Mouse (Mus musculus): Measurements from ENCODE around the gene Gm14412. TPM values are rescaled to one million over a fixed set of nuclear protein-coding genes. Genes with fewer than 3 reads are reported as not detected.
"Not testable (repeated sequence)": the region's sequence is repeated elsewhere in the genome, so short reads cannot be mapped to it uniquely, and the experiment has no call there.

Gm14412 gene
- 0.15 and 0.42 TPM in 2 replicates for polyA plus RNA-seq (2015; fragmentation: Nextera tagmentation; extraction: Ambion mirVana)

DNA sequence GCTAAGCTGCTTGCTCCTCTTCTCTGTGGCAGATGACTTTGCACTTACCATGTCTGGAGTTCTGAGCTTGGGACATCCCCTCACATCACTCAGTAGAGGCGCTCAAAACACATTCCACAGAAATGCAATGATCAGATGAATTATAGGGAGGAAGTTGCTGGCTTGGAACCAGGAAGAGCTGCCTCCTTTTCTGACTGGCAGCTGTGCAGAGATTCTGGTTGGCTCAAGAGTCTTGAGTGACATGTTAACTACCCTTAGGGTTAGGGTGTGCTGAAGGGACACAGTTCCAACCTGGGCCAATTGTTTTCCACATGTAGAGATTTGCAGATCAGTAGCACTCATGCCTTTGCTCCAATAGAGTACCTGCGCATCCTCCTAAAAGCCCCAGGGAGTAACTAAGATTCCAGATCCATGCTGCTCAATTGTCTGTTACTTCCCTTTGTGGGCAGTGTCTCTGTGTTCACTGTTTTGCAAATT is at the start of gene Gm14412:
Gm14412 (minus strand) TSS at position 51 of the 477 bp plus-strand sequence.
- not testable (repeated sequence) for H3K27ac ChIP-seq (replicated peaks); H3K9me3 ChIP-seq; ATAC-seq (replicated peaks); H3K4me2 ChIP-seq (replicated peaks); H3K36me3 ChIP-seq; H3K9ac ChIP-seq (replicated peaks); H3K4me3 ChIP-seq; H3K4me1 ChIP-seq; H3K27me3 ChIP-seq
- 89% methylated on average over 2 of the region's 2 CpGs for WGBS

DNA sequence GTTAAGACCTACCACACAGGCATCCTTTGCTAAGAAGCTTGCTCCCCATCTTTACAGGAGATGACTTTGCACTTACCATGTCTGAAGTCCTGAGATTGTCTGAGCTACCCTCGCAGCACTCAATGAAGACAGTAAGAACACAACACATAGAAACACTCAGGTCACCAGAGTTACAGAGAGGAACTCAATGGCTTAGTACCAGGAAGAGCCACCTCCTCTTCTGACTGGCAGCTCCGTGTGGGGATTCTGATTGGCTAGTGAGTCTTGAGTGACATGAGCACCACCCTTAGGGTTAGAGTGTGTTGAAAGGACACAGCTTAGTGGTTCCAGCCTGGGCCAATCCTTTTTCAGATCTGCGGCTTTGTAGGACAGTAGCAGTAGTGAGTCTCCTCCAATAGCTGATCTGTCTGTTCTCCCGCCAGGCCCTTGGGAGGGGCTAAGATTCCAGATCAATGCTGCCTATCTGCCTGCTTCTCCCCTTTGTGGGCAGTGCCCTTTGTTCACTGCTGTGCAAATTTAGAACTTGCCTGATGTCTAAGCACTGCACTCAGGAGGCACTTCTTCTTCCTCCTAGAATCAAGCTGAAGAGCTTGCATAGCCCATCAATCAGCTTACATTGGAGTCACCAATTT is 5.7 kb upstream of the Gm14412 start:
- not testable (repeated sequence) for ATAC-seq (replicated peaks); H3K27ac ChIP-seq (replicated peaks); H3K4me2 ChIP-seq (replicated peaks); H3K4me1 ChIP-seq; H3K27me3 ChIP-seq; H3K4me3 ChIP-seq; H3K9me3 ChIP-seq; H3K9ac ChIP-seq (replicated peaks); H3K36me3 ChIP-seq
- whole genome bisulfite sequencing, result 83% methylated on average over 4 of the region's 4 CpGs

DNA sequence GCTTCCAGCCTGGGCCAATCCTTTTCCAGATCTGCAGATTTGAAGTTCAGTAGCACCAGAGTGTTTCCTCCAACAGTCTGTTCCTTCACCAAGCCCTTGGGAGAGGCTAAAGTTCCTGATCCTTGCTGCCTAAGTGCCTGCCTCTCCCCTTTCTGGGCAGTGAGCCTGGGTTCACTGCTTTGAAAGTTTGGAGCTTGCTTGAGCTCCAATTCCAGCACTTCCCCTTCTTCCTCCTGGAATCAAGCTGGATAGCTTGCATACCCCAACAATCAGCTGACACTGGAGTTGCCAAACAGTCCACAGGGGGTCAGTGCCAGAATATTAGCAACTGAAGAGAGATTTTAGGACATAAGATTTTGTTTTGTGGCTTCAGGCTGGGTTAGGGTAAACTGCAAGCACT is 2.7 kb downstream of the Gm14412 start:
- not testable (repeated sequence) for H3K4me1 ChIP-seq; H3K36me3 ChIP-seq; H3K9me3 ChIP-seq; H3K27ac ChIP-seq (replicated peaks); H3K4me3 ChIP-seq; H3K9ac ChIP-seq (replicated peaks); H3K27me3 ChIP-seq; ATAC-seq (replicated peaks); H3K4me2 ChIP-seq (replicated peaks)

DNA sequence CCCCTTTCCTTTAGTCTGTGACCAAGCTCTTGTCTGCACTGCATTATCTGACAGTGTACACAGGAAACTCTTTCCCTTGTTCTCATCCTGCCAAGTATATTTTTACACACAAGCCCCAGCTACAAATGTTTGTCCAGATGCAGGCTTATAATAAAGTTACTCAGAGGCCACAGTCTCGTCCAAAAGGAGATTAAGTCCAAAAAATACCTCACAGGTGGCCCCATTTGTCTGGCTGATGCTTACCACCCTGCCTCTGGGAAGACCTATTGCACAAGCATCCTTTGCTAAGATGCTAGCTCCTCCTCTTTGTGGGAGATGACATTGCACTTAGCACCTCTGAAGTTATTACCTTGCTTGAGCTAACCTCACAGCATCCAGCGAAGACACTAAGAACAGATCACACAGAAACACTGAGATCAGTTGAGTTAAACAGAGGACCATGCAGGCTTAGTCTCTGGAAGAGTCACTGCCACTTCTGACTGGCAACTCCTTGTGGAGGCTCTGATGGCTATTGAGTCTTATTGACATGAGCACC is 3.3 kb downstream of the Gm14412 start:
- WGBS, result 63% methylated on average over 2 of the region's 2 CpGs
- H3K9me3 ChIP-seq; H3K27me3 ChIP-seq; H3K4me3 ChIP-seq; H3K4me2 ChIP-seq (replicated peaks); H3K4me1 ChIP-seq; H3K27ac ChIP-seq (replicated peaks); H3K36me3 ChIP-seq; H3K9ac ChIP-seq (replicated peaks); ATAC-seq (replicated peaks): not testable (repeated sequence)

DNA sequence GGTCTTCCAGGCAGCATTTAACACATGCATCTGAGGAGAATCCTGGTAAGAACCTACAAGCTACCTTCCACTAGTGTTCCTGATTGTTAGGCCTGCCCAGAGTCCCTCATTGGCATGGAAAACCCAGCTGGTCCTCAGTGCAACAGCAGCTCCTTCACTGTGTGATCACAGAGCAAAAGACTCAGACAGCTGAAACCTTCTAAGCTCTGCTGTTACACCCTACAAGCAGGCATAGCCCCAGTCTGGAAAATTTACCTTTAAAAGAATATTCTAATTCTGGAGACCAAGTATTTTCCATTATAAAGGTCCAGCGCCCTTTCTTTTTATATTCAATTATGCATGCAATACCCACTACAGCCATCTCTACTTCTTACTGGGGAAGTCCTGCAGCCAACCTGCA is 5.1 kb downstream of the Gm14412 start:
- 76% methylated on average over 1 of the region's 1 CpGs for WGBS

DNA sequence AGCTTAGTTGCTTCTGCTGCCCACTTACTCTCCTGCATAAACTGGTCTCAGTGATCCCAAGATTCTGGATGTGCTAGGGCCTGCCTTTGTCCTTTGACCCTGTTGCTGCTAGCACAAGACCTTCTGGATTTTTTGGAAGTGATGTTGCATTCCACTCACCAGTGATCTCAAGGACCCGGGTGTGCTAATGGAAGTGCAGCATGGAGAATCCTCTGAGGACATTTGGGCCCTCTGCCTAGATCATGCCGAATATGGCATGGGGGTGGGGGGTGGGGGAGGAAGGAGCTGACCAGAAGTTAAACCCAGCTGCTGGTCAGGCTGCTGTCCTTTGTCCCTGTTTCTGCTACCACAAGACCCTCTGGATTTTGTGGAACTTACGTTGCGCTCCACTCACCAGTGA is 14.5 kb downstream of the Gm14412 start:
- H3K4me1 ChIP-seq; H3K4me3 ChIP-seq; H3K4me2 ChIP-seq (replicated peaks); H3K9ac ChIP-seq (replicated peaks); H3K27me3 ChIP-seq; H3K9me3 ChIP-seq; H3K27ac ChIP-seq (replicated peaks); H3K36me3 ChIP-seq; ATAC-seq (replicated peaks): not testable (repeated sequence)
- WGBS, result 99% methylated on average over 4 of the region's 4 CpGs

More for the DNA sequence above, 5.1 kb downstream of the Gm14412 start:
- ATAC-seq (replicated peaks), result no peak
- Histone ChIP-seq H3K9ac (replicated peaks) (no peak overlapping the region), H3K4me2 (replicated peaks) (no peak overlapping the region), H3K27ac (replicated peaks) (no peak overlapping the region), H3K4me1 (no peaks in the 10 kb centered on the region), H3K4me3 (no peak overlapping the region), H3K36me3 (no peaks in the 10 kb centered on the region), H3K9me3 (peaks cover 3% of the 10 kb centered on the region; the same call in 1 of the 2 replicates), H3K27me3 (no peaks in the 10 kb centered on the region)

DNA sequence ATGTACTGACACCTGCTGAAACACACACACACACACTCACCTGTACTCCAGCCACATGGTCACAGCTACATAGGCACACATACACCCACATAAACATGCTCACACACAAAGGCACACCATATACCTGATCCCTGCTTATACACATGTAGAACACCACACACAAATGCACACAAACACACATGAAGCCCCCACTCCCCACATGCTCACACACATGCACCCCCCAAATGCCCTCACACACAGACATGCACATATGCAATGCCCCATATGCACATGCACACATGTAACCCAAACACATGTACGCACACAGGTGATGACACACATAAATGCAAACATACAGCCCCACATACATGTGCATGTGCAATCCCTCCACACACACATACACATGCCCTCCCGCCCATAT is 19.1 kb downstream of the Gm14412 start:
- H3K36me3 ChIP-seq; ATAC-seq (replicated peaks); H3K9ac ChIP-seq (replicated peaks); H3K4me3 ChIP-seq; H3K4me2 ChIP-seq (replicated peaks); H3K9me3 ChIP-seq; H3K27me3 ChIP-seq; H3K27ac ChIP-seq (replicated peaks); H3K4me1 ChIP-seq: not testable (repeated sequence)
- WGBS, result 80% methylated on average over 1 of the region's 2 CpGs

DNA sequence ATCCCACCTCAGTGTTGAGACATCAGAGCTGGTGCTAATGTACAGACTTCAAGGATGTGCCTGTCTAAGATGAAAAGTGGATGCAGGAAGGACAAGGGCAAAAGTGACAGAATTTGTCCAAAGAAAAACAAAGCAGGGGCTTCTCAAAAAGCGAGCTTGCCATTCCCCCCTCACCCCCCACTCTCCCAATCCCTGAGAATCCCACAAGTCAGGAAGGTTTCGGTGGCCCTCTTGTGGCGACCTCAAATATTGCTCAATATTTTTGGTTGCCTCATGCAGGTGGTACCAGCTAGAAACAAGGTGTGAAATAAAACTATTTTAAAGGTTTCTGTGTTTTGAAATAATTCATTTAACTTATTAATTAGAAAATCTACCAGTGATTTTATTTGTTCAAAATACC is 40.4 kb downstream of the Gm14412 start:
- not testable (repeated sequence) for H3K4me1 ChIP-seq; H3K9ac ChIP-seq (replicated peaks); H3K4me2 ChIP-seq (replicated peaks); H3K27ac ChIP-seq (replicated peaks); H3K36me3 ChIP-seq; ATAC-seq (replicated peaks); H3K27me3 ChIP-seq; H3K4me3 ChIP-seq; H3K9me3 ChIP-seq
- WGBS, result 31% methylated on average over 3 of the region's 3 CpGs

DNA sequence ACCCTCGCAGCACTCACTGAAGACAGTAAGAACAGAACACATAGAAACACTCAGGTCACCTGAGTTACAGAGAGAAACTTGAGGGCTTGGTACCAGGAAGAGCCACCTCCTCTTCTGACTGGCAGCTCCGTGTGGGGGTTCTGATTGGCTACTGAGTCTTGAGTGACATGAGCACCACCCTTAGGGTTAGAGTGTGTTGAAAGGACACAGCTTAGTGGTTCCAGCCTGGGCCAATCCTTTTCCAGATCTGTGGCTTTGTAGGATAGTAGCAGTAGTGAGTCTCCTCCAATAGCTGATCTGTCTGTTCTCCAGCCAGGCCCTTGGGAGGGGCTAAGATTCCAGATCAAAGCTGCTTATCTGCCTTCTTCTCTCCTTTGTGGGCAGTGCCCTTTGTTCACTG is 46.4 kb downstream of the Gm14412 start:
- H3K27ac ChIP-seq (replicated peaks); H3K9ac ChIP-seq (replicated peaks); ATAC-seq (replicated peaks); H3K4me3 ChIP-seq; H3K4me1 ChIP-seq; H3K9me3 ChIP-seq; H3K4me2 ChIP-seq (replicated peaks); H3K36me3 ChIP-seq; H3K27me3 ChIP-seq: not testable (repeated sequence)
- 86% methylated on average over 2 of the region's 2 CpGs for WGBS

DNA sequence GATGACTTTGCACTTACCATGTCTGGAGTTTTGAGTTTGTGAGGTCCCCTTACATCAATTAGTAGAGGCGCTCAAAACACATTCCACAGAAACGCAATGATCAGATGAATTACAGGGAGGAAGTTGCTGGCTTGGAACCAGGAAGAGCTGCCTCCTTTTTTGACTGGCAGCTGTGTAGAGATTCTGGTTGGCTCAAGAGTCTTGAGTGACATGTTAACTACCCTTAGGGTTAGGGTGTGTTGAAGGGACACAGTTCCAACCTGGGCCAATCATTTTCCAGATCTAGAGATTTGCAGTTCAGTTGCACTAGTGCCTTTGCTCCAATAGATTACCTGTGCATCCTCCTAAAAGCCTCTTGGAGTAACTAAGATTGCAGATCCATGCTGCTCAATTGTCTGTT is 51.9 kb downstream of the Gm14412 start:
- WGBS, result 93% methylated on average over 2 of the region's 2 CpGs
- H3K27ac ChIP-seq (replicated peaks); ATAC-seq (replicated peaks); H3K4me1 ChIP-seq; H3K27me3 ChIP-seq; H3K36me3 ChIP-seq; H3K9ac ChIP-seq (replicated peaks); H3K4me3 ChIP-seq; H3K4me2 ChIP-seq (replicated peaks); H3K9me3 ChIP-seq: not testable (repeated sequence)

DNA sequence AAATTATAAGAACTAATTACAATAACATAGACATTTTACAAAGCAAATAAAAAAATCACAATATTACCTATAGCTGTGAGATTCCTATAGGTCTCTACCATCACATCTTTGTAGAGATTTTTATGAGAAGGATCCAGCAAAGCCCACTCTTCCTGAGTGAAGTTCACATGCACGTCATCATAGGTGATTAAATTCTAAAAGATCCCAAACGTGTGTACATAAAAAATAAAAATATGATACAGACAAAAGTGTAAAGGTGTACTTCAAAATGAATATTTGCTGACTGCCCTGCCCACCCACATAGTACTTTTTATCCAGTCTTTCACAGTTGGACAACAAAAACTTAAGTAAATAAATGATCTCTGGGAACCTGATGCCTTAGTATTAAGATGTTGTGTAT is 57.2 kb downstream of the Gm14412 start, which contains the start of gene Gm14409:
Gm14409 (minus strand) TSS at position 101 of the 400 bp plus-strand sequence.
- ATAC-seq (replicated peaks); H3K27me3 ChIP-seq; H3K9ac ChIP-seq (replicated peaks); H3K4me3 ChIP-seq; H3K4me2 ChIP-seq (replicated peaks); H3K9me3 ChIP-seq; H3K36me3 ChIP-seq; H3K27ac ChIP-seq (replicated peaks); H3K4me1 ChIP-seq: not testable (repeated sequence)
- WGBS, result no CpG with 5 or more reads among the region's 2 CpGs
